Mouse (Mus musculus): ENCODE results near the gene Mrpl4.

DNA sequence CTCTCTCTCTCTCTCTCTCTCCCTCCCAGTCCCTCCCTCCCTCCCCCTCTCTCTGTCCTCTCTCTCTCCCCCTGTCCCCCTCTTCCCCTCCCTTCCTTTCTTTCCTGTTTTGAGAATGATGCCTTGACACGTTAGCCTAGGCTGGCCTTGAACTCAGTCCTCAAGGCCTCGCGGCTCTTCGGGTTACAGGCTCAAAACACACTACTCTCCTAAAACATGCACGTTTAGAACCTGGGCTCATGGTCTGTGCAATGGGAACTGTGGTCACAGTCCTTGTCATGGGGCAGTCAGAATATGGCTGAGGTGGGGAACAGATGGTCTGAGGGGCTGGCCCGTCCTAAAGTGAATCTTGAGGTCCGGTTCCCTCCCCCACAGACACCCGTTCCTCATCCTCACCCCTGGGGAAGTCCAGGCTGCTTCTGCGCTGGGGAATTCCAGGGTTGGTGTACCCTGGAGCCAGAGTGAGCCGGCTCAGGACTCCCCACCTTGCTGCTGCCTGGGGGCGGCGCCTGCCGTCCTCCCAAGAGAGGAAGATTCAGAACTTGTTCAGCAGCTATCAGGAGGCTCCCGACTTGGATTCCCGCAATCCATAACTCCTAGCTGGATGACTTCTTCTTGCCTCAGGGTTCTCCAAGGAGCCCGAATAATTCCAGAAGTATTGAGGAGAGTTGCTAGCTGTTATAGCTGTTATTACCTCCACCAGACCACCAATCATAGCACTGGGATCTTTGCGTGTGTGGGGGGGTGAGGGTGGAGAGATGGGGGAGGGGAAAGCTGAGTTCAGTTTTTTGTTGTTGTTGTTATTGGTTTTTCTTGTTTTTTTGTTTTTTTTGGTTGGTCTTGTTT lies 14.0 kb downstream of the Mrpl4 start:
- no peak for TF ChIP-seq CTCF (IDR thresholded peaks at IDR 0.05; ENCODE audit: low read depth)
- TF ChIP-seq EP300 (optimal IDR thresholded peaks at IDR 0.05) = no peak
